Mouse (Mus musculus) CH12.LX (cell line): ENCODE data around the gene Akr1c13. TPM values are rescaled to one million over a fixed set of nuclear protein-coding genes. Genes with fewer than 3 reads are reported as not detected.

ENCODE experiments used
- DNase-seq: peaks from one replicate; pipeline ENCODE4 v3.0.0-alpha.2; 2013; ENCODE audit errors: extremely low read depth
- H3K27ac ChIP-seq: 2 replicates; pipeline ENCODE4 v1.5.1; 2012; ENCODE audit warnings: low read depth, mild to moderate bottlenecking, control low read depth, moderate library complexity; ENCODE audit not compliant: insufficient read depth
- H3K27me3 ChIP-seq: replicated peaks from 2 replicates; pipeline ENCODE3; 2012; ENCODE audit warnings: inconsistent platforms
- H3K36me3 ChIP-seq, 2 experiments: replicated peaks in 1 of 2; 2 replicates each; pipeline versions ENCODE3 to v1.6.1; 2012; ENCODE audit warnings: inconsistent platforms in 1 of 2, low read length in 1 of 2, mild to moderate bottlenecking in 1 of 2, mixed read lengths in 1 of 2, moderate library complexity in 1 of 2; ENCODE audit not compliant: control insufficient read depth in 1 of 2, insufficient read depth in 1 of 2
- H3K4me1 ChIP-seq, 2 experiments: 2 replicates each; pipeline ENCODE4 v1.6.1; 2012; ENCODE audit warnings: inconsistent platforms in 1 of 2, moderate library complexity in 1 of 2; ENCODE audit not compliant: insufficient read depth in 2 of 2, control insufficient read depth in 1 of 2
- H3K4me2 ChIP-seq: 2 replicates; pipeline ENCODE4 v1.6.1; 2012; ENCODE audit warnings: low read depth, mild to moderate bottlenecking, control low read depth; ENCODE audit not compliant: poor library complexity, insufficient read depth, severe bottlenecking
- H3K4me3 ChIP-seq, 3 experiments: fragments of 150-350 bp in 1 of 3; sonication (generic) in 1 of 3; replicated peaks in 1 of 3; 2 replicates each; pipeline versions ENCODE3 to v1.5.1; 2011 to 2012; ENCODE audit warnings: low read depth in 2 of 3, low read length in 2 of 3, mild to moderate bottlenecking in 2 of 3, moderate library complexity in 2 of 3, control low read depth in 1 of 3, improper control_type of control experiment in 1 of 3, inconsistent platforms in 1 of 3, mixed read lengths in 1 of 3; ENCODE audit not compliant: poor library complexity in 1 of 3
- H3K79me2 ChIP-seq: replicated peaks from 2 replicates; pipeline ENCODE4 v1.6.1; 2012; ENCODE audit warnings: mild to moderate bottlenecking, moderate library complexity; ENCODE audit not compliant: control insufficient read depth, poor library complexity, insufficient read depth, severe bottlenecking; ENCODE audit errors: extremely low read depth
- H3K9ac ChIP-seq: 2 replicates; pipeline ENCODE4 v1.6.1; 2012; ENCODE audit warnings: low read depth, mild to moderate bottlenecking, control low read depth, moderate library complexity; ENCODE audit not compliant: insufficient read depth
- H3K9me3 ChIP-seq: replicated peaks from 2 replicates; pipeline ENCODE3; 2012; ENCODE audit warnings: low read length, inconsistent platforms, mixed read lengths
- CHD1 ChIP-seq: IDR thresholded peaks from 2 replicates; pipeline ENCODE4 v1.6.1; 2012; ENCODE audit warnings: low read depth, low read length, improper control_type of control experiment, inconsistent platforms
- CHD2 ChIP-seq: IDR thresholded peaks from 2 replicates; pipeline ENCODE4 v1.6.1; 2011; ENCODE audit warnings: low read length, improper control_type of control experiment
- E2F4 ChIP-seq: IDR thresholded peaks from 2 replicates; pipeline ENCODE4 v1.6.1; 2011; ENCODE audit warnings: low read depth, low read length, improper control_type of control experiment; ENCODE audit not compliant: insufficient replicate concordance
- ELF1 ChIP-seq: IDR thresholded peaks from 2 replicates; pipeline ENCODE4 v1.6.1; 2014; ENCODE audit warnings: low read depth, mild to moderate bottlenecking, inconsistent platforms, low read length, improper control_type of control experiment
- EP300 ChIP-seq: IDR thresholded peaks from 2 replicates; pipeline ENCODE4 v1.6.1; 2011; ENCODE audit warnings: low read length, improper control_type of control experiment
- GABPA ChIP-seq: IDR thresholded peaks from 2 replicates; pipeline ENCODE4 v1.6.1; 2012; ENCODE audit warnings: low read depth, low read length, improper control_type of control experiment, inconsistent platforms; ENCODE audit not compliant: insufficient replicate concordance
- JUN ChIP-seq: IDR thresholded peaks from 2 replicates; pipeline ENCODE4 v1.6.1; 2011; ENCODE audit warnings: low read depth, mild to moderate bottlenecking, low read length, improper control_type of control experiment, moderate library complexity; ENCODE audit not compliant: insufficient read depth
- KAT2A ChIP-seq: IDR thresholded peaks from 2 replicates; pipeline ENCODE4 v1.6.1; 2012; ENCODE audit warnings: low read length, improper control_type of control experiment, inconsistent platforms; ENCODE audit not compliant: insufficient replicate concordance
- MAX ChIP-seq: IDR thresholded peaks from 2 replicates; pipeline ENCODE4 v1.6.1; 2011; ENCODE audit warnings: low read length, improper control_type of control experiment
- MAZ ChIP-seq: IDR thresholded peaks from 2 replicates; pipeline ENCODE4 v1.6.1; 2012; ENCODE audit warnings: low read depth, mild to moderate bottlenecking, inconsistent platforms, low read length, improper control_type of control experiment, moderate library complexity
- MXI1 ChIP-seq: IDR thresholded peaks from 2 replicates; pipeline ENCODE4 v1.6.1; 2011; ENCODE audit warnings: mild to moderate bottlenecking, low read depth, low read length, improper control_type of control experiment
- NELFE ChIP-seq: IDR thresholded peaks from 2 replicates; pipeline ENCODE4 v1.6.1; 2011; ENCODE audit warnings: low read depth, low read length, improper control_type of control experiment
- NRF1 ChIP-seq: IDR thresholded peaks from 2 replicates; pipeline ENCODE4 v1.6.1; 2014; ENCODE audit warnings: low read depth, mild to moderate bottlenecking, inconsistent platforms, low read length, improper control_type of control experiment, moderate library complexity
- POLR2A ChIP-seq: IDR thresholded peaks from 2 replicates; pipeline ENCODE4 v1.6.1; 2011; ENCODE audit warnings: low read depth, mild to moderate bottlenecking, improper control_type of control experiment, low read length
- SMC3 ChIP-seq: IDR thresholded peaks from 2 replicates; pipeline ENCODE4 v1.6.1; 2011; ENCODE audit warnings: low read depth, low read length, improper control_type of control experiment
- TCF12 ChIP-seq: IDR thresholded peaks from 2 replicates; pipeline ENCODE4 v1.6.1; 2014; ENCODE audit warnings: low read depth, mild to moderate bottlenecking, inconsistent platforms, low read length, improper control_type of control experiment
- USF2 ChIP-seq: conservative IDR thresholded peaks from 2 replicates; pipeline ENCODE4 v1.6.1; 2011; ENCODE audit warnings: low read depth, low read length, improper control_type of control experiment
- ZMIZ1 ChIP-seq: IDR thresholded peaks from 2 replicates; pipeline ENCODE4 v1.6.1; 2012; ENCODE audit warnings: low read depth, mild to moderate bottlenecking, inconsistent platforms, low read length, improper control_type of control experiment
- dilution Hi-C: fragments of 300-500 bp; cut with MboI; formaldehyde crosslinking; loops from 2 replicates; pipeline ENCODE4 v1.14.3; 2020; ENCODE audit warnings: low sequenced_read_pairs; ENCODE audit not compliant: extremely low pct_unique_long_range_greater_than_20kb, extremely low pct_ligation_motif_present
- in situ Hi-C: fragments of 300-500 bp; cut with MboI; formaldehyde crosslinking; loops from 3 replicates; pipeline ENCODE4 v1.14.3; 2019; ENCODE audit warnings: low sequenced_read_pairs, low pct_ligation_motif_present, low pct_unique_long_range_greater_than_20kb, mixed read lengths
- polyA plus RNA-seq: library from polyadenylated mRNA; unstranded; fragments of >175 nt; gene quantifications from 2 replicates; pipeline ENCODE4 v1.2.1, GENCODE M21; 2012; ENCODE audit warnings: low read depth; ENCODE audit not compliant: insufficient read length
- total RNA-seq, 2 experiments: library from RNA; depleted of rRNA; stranded (reverse); fragments of 300-350 nt in 1 of 2; fragments of >200 nt in 1 of 2; gene quantifications; 2 replicates each; pipeline ENCODE4 v1.2.3; 2012 to 2014

Akr1c13 gene
- total and polyA plus RNA-seq, 3 experiments: 36.5 to 76.3 (median 39.1) TPM

DNA sequence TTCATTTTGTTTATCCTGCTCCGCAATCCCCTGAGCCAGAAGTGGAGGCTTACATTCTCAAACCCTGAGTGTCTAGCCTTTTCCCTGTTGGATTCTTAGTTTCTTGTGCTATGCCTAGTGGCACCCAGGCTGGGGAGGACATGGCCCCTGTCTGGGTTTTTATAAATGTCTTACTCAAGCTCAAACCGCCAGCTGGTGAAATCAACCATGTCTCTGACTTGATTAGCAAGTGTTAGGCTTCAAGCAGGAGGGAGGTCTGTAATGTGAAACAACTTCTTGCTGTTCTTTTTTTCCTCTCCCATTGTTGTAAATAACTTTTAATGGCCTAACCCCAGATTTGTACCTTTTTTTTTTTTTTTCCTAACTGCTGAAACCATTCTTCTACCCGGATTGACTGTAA lies 58.4 kb downstream of the Akr1c13 start:
- in situ Hi-C loops: no loop called here
- no peaks in the 10 kb centered on the region for H3K36me3 ChIP-seq

More for the DNA sequence above, 58.4 kb downstream of the Akr1c13 start:
- Histone ChIP-seq H3K79me2 (no peaks in the 10 kb centered on the region), H3K4me2 (no peak overlapping the region), H3K4me3 (no peak overlapping the region), H3K27me3 (no peaks in the 10 kb centered on the region), H3K9me3 (no peaks in the 10 kb centered on the region), H3K27ac (no peak overlapping the region), H3K4me1 (no peaks in the 10 kb centered on the region), H3K9ac (no peak overlapping the region)
- no peak for DNase-seq
- TF ChIP-seq GABPA (no peak), TCF12 (no peak), ELF1 (no peak), CHD2 (no peak), KAT2A (no peak), ZMIZ1 (no peak), SMC3 (no peak), MXI1 (no peak), NELFE (no peak), E2F4 (no peak), MAX (no peak), MAZ (no peak), JUN (no peak), NRF1 (no peak), EP300 (no peak), CHD1 (no peak), USF2 (no peak), POLR2A (no peak)
- TF ChIP-seq, all 38 proteins: peak for 0
- dilution Hi-C loops: no loop called here

Other genes starting within 250 kb of the Akr1c13 start
- not detected in 2 replicates for gene Ucn3, start 245.8 kb upstream of the Akr1c13 start, total RNA-seq (2012; rRNA removed)
- gene Ucn3, start 245.8 kb upstream of the Akr1c13 start, total RNA-seq (2014; rRNA removed): not detected in 2 replicates
- gene Ucn3, start 245.8 kb upstream of the Akr1c13 start, polyA plus RNA-seq: not detected in 2 replicates
- gene Akr1c14, start 142.1 kb upstream of the Akr1c13 start, total RNA-seq (2012; rRNA removed): not detected in 2 replicates
- not detected in 2 replicates for gene Akr1c14, start 142.1 kb upstream of the Akr1c13 start, total RNA-seq (2014; rRNA removed)
- not detected in 2 replicates for gene Akr1c14, start 142.1 kb upstream of the Akr1c13 start, polyA plus RNA-seq
- not detected in 2 replicates for gene Akr1c18, start 40.5 kb upstream of the Akr1c13 start, total RNA-seq (2012; rRNA removed)
- not detected in 2 replicates for gene Akr1c18, start 40.5 kb upstream of the Akr1c13 start, total RNA-seq (2014; rRNA removed)
- gene Akr1c18, start 40.5 kb upstream of the Akr1c13 start, polyA plus RNA-seq: not detected in 2 replicates
- gene Akr1c19, start 37.5 kb downstream of the Akr1c13 start, total RNA-seq (2012; rRNA removed): not detected in 2 replicates
- not detected in 2 replicates for gene Akr1c19, start 37.5 kb downstream of the Akr1c13 start, total RNA-seq (2014; rRNA removed)
- gene Akr1c19, start 37.5 kb downstream of the Akr1c13 start, polyA plus RNA-seq: not detected in 2 replicates
- 28.1 and 33.3 TPM in 2 replicates for gene Akr1c12, start 88.3 kb downstream of the Akr1c13 start, total RNA-seq (2012; rRNA removed)
- gene Akr1c12, start 88.3 kb downstream of the Akr1c13 start, total RNA-seq (2014; rRNA removed): 23.9 and 30.2 TPM in 2 replicates
- gene Akr1c12, start 88.3 kb downstream of the Akr1c13 start, polyA plus RNA-seq: 31.3 and 35.2 TPM in 2 replicates
- not detected in 2 replicates for gene Akr1c6, start 243.2 kb downstream of the Akr1c13 start, total RNA-seq (2012; rRNA removed)
- gene Akr1c6, start 243.2 kb downstream of the Akr1c13 start, total RNA-seq (2014; rRNA removed): not detected in 2 replicates
- not detected in 2 replicates for gene Akr1c6, start 243.2 kb downstream of the Akr1c13 start, polyA plus RNA-seq